Mouse (Mus musculus) limb, embryonic 13.5 days (tissue): ENCODE measurements at regions not wholly inside any gene's neighbourhood (a gene's known extent, or its start where the extent isn't known, plus 50 kb on each side); places are given as distances from the start of the nearest gene placed in this dataset.

Experiments used
- ATAC-seq: fragments of 200-750 bp; cut with Nextera tagmentation; 2 replicates; pipeline ENCODE4 v1.8.0; 2017; ENCODE audit warnings: low read depth, moderate number of reproducible peaks, moderate TSS enrichment; ENCODE audit not compliant: low FRiP score
- H3K27ac ChIP-seq: fragments of 300-500 bp; sonication (generic); 2 replicates; pipeline ENCODE4 v1.5.1; 2015; ENCODE audit warnings: inconsistent platforms, mild to moderate bottlenecking, moderate library complexity
- H3K27me3 ChIP-seq: fragments of 300-500 bp; sonication (generic); 2 replicates; pipeline ENCODE4 v1.6.1; 2015; ENCODE audit warnings: mild to moderate bottlenecking, inconsistent platforms
- H3K36me3 ChIP-seq: fragments of 300-500 bp; sonication (generic); 2 replicates; pipeline ENCODE4 v1.6.1; 2015; ENCODE audit warnings: inconsistent platforms, mild to moderate bottlenecking, moderate library complexity
- H3K4me1 ChIP-seq: fragments of 300-500 bp; sonication (generic); 2 replicates; pipeline ENCODE4 v1.6.1; 2015; ENCODE audit warnings: inconsistent platforms
- H3K4me2 ChIP-seq: fragments of 300-500 bp; sonication (generic); replicated peaks from 2 replicates; pipeline ENCODE4 v1.6.1; 2015; ENCODE audit warnings: inconsistent platforms, mild to moderate bottlenecking, moderate library complexity
- H3K4me3 ChIP-seq: fragments of 300-500 bp; sonication (generic); 2 replicates; pipeline ENCODE4 v1.5.1; 2015; ENCODE audit warnings: moderate library complexity, mild to moderate bottlenecking, inconsistent platforms
- H3K9ac ChIP-seq: fragments of 300-500 bp; sonication (generic); 2 replicates; pipeline ENCODE4 v1.6.1; 2015; ENCODE audit warnings: mild to moderate bottlenecking, inconsistent platforms
- H3K9me3 ChIP-seq: fragments of 300-500 bp; sonication (generic); 2 replicates; pipeline ENCODE4 v1.6.1; 2016; ENCODE audit warnings: inconsistent platforms
- whole genome bisulfite sequencing: fragments of 180-500 bp; shearing (Covaris S2); methylation state at CpG from one replicate; pipeline ENCODE4 v1.1.7; 2015; 5-methylcytosine and 5-hydroxymethylcytosine counted together

GRCm38 (mm10) chr11:63834631-63835030 lies 87.5 kb downstream of the Hs3st3b1 start:
- no peak for ATAC-seq
- no peak overlapping the region for H3K4me3 ChIP-seq
- no peaks in the 10 kb centered on the region for H3K9me3 ChIP-seq
- no peak overlapping the region for H3K9ac ChIP-seq
- H3K4me1 ChIP-seq = peaks cover 24% of the 10 kb centered on the region
- no peak overlapping the region for H3K27ac ChIP-seq
- H3K4me2 ChIP-seq = no peak overlapping the region
- no peaks in the 10 kb centered on the region for H3K36me3 ChIP-seq
- 67% methylated on average over 7 of the region's 7 CpGs for WGBS
- peaks cover 31% of the 10 kb centered on the region for H3K27me3 ChIP-seq
